Mouse (Mus musculus): ENCODE measurements around the gene Aldh1a3.

The Aldh1a3 gene

GRCm38 (mm10) chr7:66427437-66428161 is at the start of gene Aldh1a3:
Gene Aldh1a3, minus strand, starts transcription at chr7:66427517.
- DNase-seq (ENCODE audit: low read depth in 2 of 2, low spot score in 2 of 2) = no peak

- DNase-seq (ENCODE audit: low read depth in 2 of 2, low spot score in 2 of 2) = no peak
These were observed 49.0 kb upstream of the Aldh1a3 start for GRCm38 (mm10) chr7:66476289-66476688.

GRCm38 (mm10) chr7:66471641-66472216 is 44.4 kb upstream of the Aldh1a3 start:
- no peak for DNase-seq (ENCODE audit: low read depth in 2 of 2, low spot score in 2 of 2)

- DNase-seq (ENCODE audit: low read depth in 2 of 2, low spot score in 2 of 2) = no peak
These were observed 39.3 kb upstream of the Aldh1a3 start for GRCm38 (mm10) chr7:66466641-66467040.

- no peak for DNase-seq (ENCODE audit: low read depth in 2 of 2, low spot score in 2 of 2)
These were observed 37.9 kb upstream of the Aldh1a3 start for GRCm38 (mm10) chr7:66465241-66465640.

GRCm38 (mm10) chr7:66463081-66463480 is 35.8 kb upstream of the Aldh1a3 start:
- DNase-seq (ENCODE audit: low read depth in 2 of 2, low spot score in 2 of 2) = no peak

GRCm38 (mm10) chr7:66451622-66452295 is 24.4 kb upstream of the Aldh1a3 start:
- DNase-seq (ENCODE audit: low read depth in 2 of 2, low spot score in 2 of 2) = no peak

GRCm38 (mm10) chr7:66449971-66450752 is 22.8 kb upstream of the Aldh1a3 start:
- DNase-seq (ENCODE audit: low read depth in 2 of 2, low spot score in 2 of 2) = no peak

- DNase-seq (ENCODE audit: low read depth in 2 of 2, low spot score in 2 of 2) = no peak
These were observed 21.6 kb upstream of the Aldh1a3 start for GRCm38 (mm10) chr7:66448786-66449540.

- DNase-seq (ENCODE audit: low read depth in 2 of 2, low spot score in 2 of 2) = no peak
These were observed 21.0 kb upstream of the Aldh1a3 start for GRCm38 (mm10) chr7:66448304-66448703.

GRCm38 (mm10) chr7:66446860-66447259 is 19.5 kb upstream of the Aldh1a3 start:
- no peak for DNase-seq (ENCODE audit: low read depth in 2 of 2, low spot score in 2 of 2)

- DNase-seq (ENCODE audit: low read depth in 2 of 2, low spot score in 2 of 2) = no peak
These were observed 18.0 kb upstream of the Aldh1a3 start for GRCm38 (mm10) chr7:66445117-66445905.

- DNase-seq (ENCODE audit: low read depth in 2 of 2, low spot score in 2 of 2) = no peak
These were observed 17.4 kb upstream of the Aldh1a3 start for GRCm38 (mm10) chr7:66444706-66445105.

- no peak for DNase-seq (ENCODE audit: low read depth in 2 of 2, low spot score in 2 of 2)
These were observed 15.4 kb upstream of the Aldh1a3 start for GRCm38 (mm10) chr7:66442501-66443369.

GRCm38 (mm10) chr7:66438787-66439669 is 11.7 kb upstream of the Aldh1a3 start:
- no peak for DNase-seq (ENCODE audit: low read depth in 2 of 2, low spot score in 2 of 2)

- DNase-seq (ENCODE audit: low read depth in 2 of 2, low spot score in 2 of 2) = peak; percentile 2 to 38
These were observed 7.2 kb upstream of the Aldh1a3 start for GRCm38 (mm10) chr7:66434453-66434935.

- no peak for DNase-seq (ENCODE audit: low read depth in 2 of 2, low spot score in 2 of 2)
These were observed 272 bp downstream of the Aldh1a3 start for GRCm38 (mm10) chr7:66427053-66427436.

- no peak for DNase-seq (ENCODE audit: low read depth in 2 of 2, low spot score in 2 of 2)
These were observed 5.4 kb downstream of the Aldh1a3 start for GRCm38 (mm10) chr7:66421903-66422302.

Measured in CD8-positive naive resting alpha-beta T cell, adult 2 months (primary cell).